Mouse (Mus musculus) stomach, embryonic 14.5 days (tissue): ENCODE measurements around the gene Per3. TPM values are rescaled to one million over a fixed set of nuclear protein-coding genes. Genes with fewer than 3 reads are reported as not detected.

Experiments
- ATAC-seq: fragments of 200-750 bp; cut with Nextera tagmentation; 2 replicates; pipeline ENCODE4 v1.8.0; 2017; ENCODE audit warnings: low read depth, moderate TSS enrichment; ENCODE audit not compliant: insufficient number of reproducible peaks, insufficient read depth, low FRiP score
- H3K27ac ChIP-seq: fragments of 300-500 bp; sonication (generic); 2 replicates; pipeline ENCODE4 v1.5.1; 2014; ENCODE audit warnings: mild to moderate bottlenecking, low read length, moderate library complexity, mixed read lengths
- H3K27me3 ChIP-seq: fragments of 300-500 bp; sonication (generic); 2 replicates; pipeline ENCODE4 v1.6.1; 2014; ENCODE audit warnings: low read length, control low read depth, mixed read lengths; ENCODE audit not compliant: control insufficient read depth, insufficient read depth
- H3K36me3 ChIP-seq: fragments of 300-500 bp; sonication (generic); 2 replicates; pipeline ENCODE4 v1.6.1; 2014; ENCODE audit warnings: mild to moderate bottlenecking, control low read depth, low read length, moderate library complexity, mixed read lengths; ENCODE audit not compliant: control insufficient read depth, insufficient read depth
- H3K4me1 ChIP-seq: fragments of 300-500 bp; sonication (generic); 2 replicates; pipeline ENCODE4 v1.6.1; 2014; ENCODE audit warnings: low read length, control low read depth, mixed read lengths; ENCODE audit not compliant: control insufficient read depth, insufficient read depth
- H3K4me2 ChIP-seq: fragments of 300-500 bp; sonication (generic); replicated peaks from 2 replicates; pipeline ENCODE4 v1.6.1; 2014; ENCODE audit warnings: low read depth, low read length, control low read depth
- H3K4me3 ChIP-seq: fragments of 300-500 bp; sonication (generic); 2 replicates; pipeline ENCODE4 v1.5.1; 2014; ENCODE audit warnings: low read depth, low read length, control low read depth
- H3K9ac ChIP-seq: fragments of 300-500 bp; sonication (generic); replicated peaks from 2 replicates; pipeline ENCODE4 v1.6.1; 2014; ENCODE audit warnings: low read depth, mild to moderate bottlenecking, control low read depth, low read length, moderate library complexity, mixed read lengths
- H3K9me3 ChIP-seq: fragments of 300-500 bp; sonication (generic); 2 replicates; pipeline ENCODE4 v1.6.1; 2016; ENCODE audit warnings: low read depth, low read length, control low read depth; ENCODE audit not compliant: control insufficient read depth
- WGBS: fragments of 180-500 bp; shearing (Covaris S2); extraction: QIAGEN DNeasy Blood & Tissue Kit; methylation state at CpG from one replicate; pipeline ENCODE4 v1.1.7; 2014; 5-methylcytosine and 5-hydroxymethylcytosine counted together
- polyA plus RNA-seq: library from polyadenylated mRNA; unstranded; fragments of >200 nt; fragmentation: Nextera tagmentation; extraction: Ambion mirVana; gene quantifications from 2 replicates; pipeline ENCODE4 v1.2.1, GENCODE M21; 2014

Gene Per3
- 8.1 and 9.1 TPM in 2 replicates for polyA plus RNA-seq

- ATAC-seq: peak; percentile 98
- peak within 1 kb of the TSS; percentile 36 for H3K27ac ChIP-seq
- peaks cover 8% of the 10 kb centered on the region; the same call in 1 of the 2 replicates for H3K4me1 ChIP-seq
- peak within 1 kb of the TSS; percentile 53 for H3K9ac ChIP-seq
- peak within 1 kb of the TSS; percentile 53 for H3K4me3 ChIP-seq
- no peaks in the 10 kb centered on the region for H3K9me3 ChIP-seq
- H3K27me3 ChIP-seq: no peaks in the 10 kb centered on the region
- 1% methylated on average over 72 of the region's 79 CpGs for WGBS
- peak within 1 kb of the TSS; percentile 100 for H3K4me2 ChIP-seq
- H3K36me3 ChIP-seq: peaks cover 14% of the 10 kb centered on the region
Measured at GRCm38 (mm10) chr4:151044037-151044943, at the start of gene Per3. Per3 (minus strand) TSS chr4:151044665.

DNA sequence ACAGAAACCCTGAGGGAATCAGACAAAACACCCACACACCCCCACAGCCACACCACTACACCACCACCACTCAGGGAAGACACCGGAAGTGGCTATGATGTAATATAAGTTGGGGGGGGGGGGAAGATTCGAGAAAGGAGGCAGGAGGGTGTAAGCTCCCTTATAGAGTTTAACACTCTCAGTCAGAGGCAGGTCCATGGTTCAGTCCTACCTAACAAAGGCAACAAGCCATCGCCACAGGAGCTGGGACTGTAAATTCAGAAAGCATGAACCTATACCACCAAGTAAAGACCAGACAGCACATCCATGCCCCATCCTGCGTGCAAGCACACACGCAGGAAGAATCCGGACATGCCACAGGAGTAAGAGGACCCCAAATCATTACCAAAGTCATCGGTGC, 44.8 kb upstream of the Per3 start, which contains the start of gene Gm13090:
Gene Gm13090, plus strand, starts transcription at position 301 of the 400 bp plus-strand sequence.
- no peak within 1 kb of the TSS for H3K9ac ChIP-seq
- H3K27me3 ChIP-seq: no peaks in the 10 kb centered on the region
- H3K4me3 ChIP-seq: no peak within 1 kb of the TSS
- no peaks in the 10 kb centered on the region for H3K4me1 ChIP-seq
- no peak within 1 kb of the TSS for H3K27ac ChIP-seq
- no peaks in the 10 kb centered on the region for H3K9me3 ChIP-seq
- WGBS: 92% methylated on average over 7 of the region's 7 CpGs
- no peak within 1 kb of the TSS for H3K4me2 ChIP-seq
- no peaks in the 10 kb centered on the region for H3K36me3 ChIP-seq
- ATAC-seq: no peak

DNA sequence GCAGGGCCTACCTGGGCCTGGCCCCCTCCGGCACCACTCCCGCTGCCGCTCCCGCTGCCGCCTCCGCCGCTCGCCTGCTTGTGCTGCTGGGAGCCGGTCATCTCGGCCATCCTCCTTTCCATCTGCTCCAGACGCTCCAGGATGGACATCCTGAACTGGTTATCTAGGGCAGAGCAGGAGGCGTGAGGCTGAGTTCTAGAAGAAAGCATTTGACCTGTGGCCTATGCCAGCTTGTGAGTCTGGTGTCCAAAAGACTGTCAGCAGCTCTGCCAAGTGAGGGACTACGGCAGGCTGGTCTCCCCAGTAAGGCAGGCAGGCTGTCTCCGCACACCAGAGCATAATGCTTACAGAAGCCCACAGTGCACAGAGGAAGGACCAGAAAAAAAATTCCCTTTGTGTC, 44.4 kb upstream of the Per3 start:
- no peak overlapping the region for H3K27ac ChIP-seq
- no peak overlapping the region for H3K9ac ChIP-seq
- H3K4me1 ChIP-seq: no peaks in the 10 kb centered on the region
- H3K4me2 ChIP-seq: no peak overlapping the region
- 90% methylated on average over 14 of the region's 14 CpGs for WGBS
- H3K9me3 ChIP-seq: no peaks in the 10 kb centered on the region
- no peak for ATAC-seq
- no peaks in the 10 kb centered on the region for H3K36me3 ChIP-seq
- H3K27me3 ChIP-seq: no peaks in the 10 kb centered on the region
- H3K4me3 ChIP-seq: no peak overlapping the region

GRCm38 (mm10) chr4:151087358-151087757, 42.9 kb upstream of the Per3 start:
- Histone ChIP-seq H3K4me2 (no peak overlapping the region), H3K4me1 (no peaks in the 10 kb centered on the region), H3K27me3 (no peaks in the 10 kb centered on the region), H3K36me3 (no peaks in the 10 kb centered on the region; the same call in 1 of the 2 replicates), H3K9me3 (no peaks in the 10 kb centered on the region), H3K9ac (no peak overlapping the region), H3K4me3 (no peak overlapping the region), H3K27ac (no peak overlapping the region)
- no peak for ATAC-seq
- 97% methylated on average over 1 of the region's 1 CpGs for WGBS

DNA sequence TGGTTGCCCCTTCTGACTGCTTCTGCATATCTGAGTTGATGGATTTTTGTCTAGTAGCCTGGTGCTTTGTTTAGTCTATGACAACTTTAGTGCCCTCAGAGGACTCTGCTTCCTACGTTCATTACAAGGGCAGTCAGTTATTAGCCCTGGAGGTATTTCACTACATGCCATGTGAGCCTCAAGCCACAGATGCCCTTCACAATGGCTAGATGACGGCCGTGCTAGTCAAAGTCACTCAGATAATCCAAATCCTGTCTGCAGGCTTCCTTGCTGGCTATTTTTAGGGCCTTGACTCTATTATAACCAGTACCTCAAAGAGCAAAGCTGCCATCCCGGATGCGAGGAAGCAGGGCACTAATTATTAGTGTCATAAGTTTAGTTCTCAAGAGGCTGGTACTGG, 38.6 kb upstream of the Per3 start:
- WGBS: 77% methylated on average over 5 of the region's 5 CpGs
- no peak overlapping the region for H3K9ac ChIP-seq
- ATAC-seq: no peak
- no peak overlapping the region for H3K4me2 ChIP-seq
- no peak overlapping the region for H3K27ac ChIP-seq
- no peaks in the 10 kb centered on the region for H3K9me3 ChIP-seq
- no peaks in the 10 kb centered on the region for H3K27me3 ChIP-seq
- no peaks in the 10 kb centered on the region; the same call in 1 of the 2 replicates for H3K36me3 ChIP-seq
- H3K4me1 ChIP-seq: no peaks in the 10 kb centered on the region
- H3K4me3 ChIP-seq: no peak overlapping the region

GRCm38 (mm10) chr4:151081977-151082376, 37.5 kb upstream of the Per3 start:
- Histone ChIP-seq H3K9ac (no peak overlapping the region), H3K4me3 (no peak overlapping the region), H3K36me3 (no peaks in the 10 kb centered on the region; the same call in 1 of the 2 replicates), H3K9me3 (no peaks in the 10 kb centered on the region), H3K4me2 (no peak overlapping the region), H3K4me1 (no peaks in the 10 kb centered on the region), H3K27me3 (no peaks in the 10 kb centered on the region), H3K27ac (no peak overlapping the region)
- ATAC-seq: no peak
- 94% methylated on average over 13 of the region's 13 CpGs for WGBS

GRCm38 (mm10) chr4:151081355-151081754, 36.9 kb upstream of the Per3 start:
- Histone ChIP-seq H3K36me3 (no peaks in the 10 kb centered on the region; the same call in 1 of the 2 replicates), H3K9me3 (no peaks in the 10 kb centered on the region), H3K9ac (no peak overlapping the region), H3K4me3 (no peak overlapping the region), H3K4me1 (no peaks in the 10 kb centered on the region), H3K4me2 (no peak overlapping the region), H3K27ac (no peak overlapping the region), H3K27me3 (no peaks in the 10 kb centered on the region)
- no peak for ATAC-seq
- WGBS: 82% methylated on average over 2 of the region's 2 CpGs

DNA sequence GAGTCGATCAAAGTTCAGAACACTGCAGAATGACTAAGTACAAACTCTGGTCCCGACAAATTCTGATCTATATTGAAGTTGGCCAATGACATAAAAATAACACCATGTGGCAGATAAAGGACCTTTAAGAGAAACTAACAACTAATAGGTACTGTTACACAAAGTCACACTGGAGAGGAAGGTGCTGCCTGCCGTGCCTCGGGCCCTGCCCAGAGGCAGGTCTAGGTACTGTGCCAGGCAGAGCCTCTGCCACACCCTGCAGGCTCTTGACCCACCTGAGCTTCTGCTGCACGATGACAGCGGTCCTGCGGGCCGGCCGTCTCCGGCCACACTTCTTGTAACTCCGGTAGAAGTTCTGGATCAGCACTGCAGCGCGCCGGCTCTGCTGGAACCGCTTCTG, 30.4 kb upstream of the Per3 start:
- no peak for ATAC-seq
- 93% methylated on average over 15 of the region's 15 CpGs for WGBS

More for the DNA sequence above, 30.4 kb upstream of the Per3 start:
- no peaks in the 10 kb centered on the region; the same call in 1 of the 2 replicates for H3K36me3 ChIP-seq
- no peaks in the 10 kb centered on the region for H3K4me1 ChIP-seq
- no peak overlapping the region for H3K4me3 ChIP-seq
- no peaks in the 10 kb centered on the region for H3K27me3 ChIP-seq
- no peak overlapping the region for H3K9ac ChIP-seq
- no peak overlapping the region for H3K27ac ChIP-seq
- H3K9me3 ChIP-seq: no peaks in the 10 kb centered on the region
- H3K4me2 ChIP-seq: no peak overlapping the region
